Mouse (Mus musculus): ENCODE data around the gene Icam1.

Gene Icam1

GRCm38 (mm10) chr9:21021363-21021762 is 5.6 kb downstream of the Icam1 start:
- in situ Hi-C loops (cut with MboI, MseI): loop anchor here (25.0 kb wide), 1 partner anchor 109 kb away; no protein-coding TSS in a partner anchor

GRCm38 (mm10) chr9:21022288-21022687 is 6.5 kb downstream of the Icam1 start:
- in situ Hi-C loops (cut with MboI, MseI): loop anchor here (25.0 kb wide), 1 partner anchor 110 kb away; no protein-coding TSS in a partner anchor

GRCm38 (mm10) chr9:21022726-21023125 is 6.9 kb downstream of the Icam1 start:
- in situ Hi-C loops (cut with MboI, MseI): loop anchor here (25.0 kb wide), 1 partner anchor 110 kb away; no protein-coding TSS in a partner anchor

GRCm38 (mm10) chr9:21025258-21025810 is 9.5 kb downstream of the Icam1 start:
- in situ Hi-C loops (cut with MboI, MseI): no loop called here

GRCm38 (mm10) chr9:21026849-21027248 is 11.1 kb downstream of the Icam1 start:
- in situ Hi-C loops (cut with MboI, MseI): no loop called here

GRCm38 (mm10) chr9:21027774-21028290 is 12.0 kb downstream of the Icam1 start:
- in situ Hi-C loops (cut with MboI, MseI): no loop called here

GRCm38 (mm10) chr9:21028560-21029110 is 12.8 kb downstream of the Icam1 start:
- in situ Hi-C loops (cut with MboI, MseI): no loop called here

GRCm38 (mm10) chr9:21029291-21030054 is 13.7 kb downstream of the Icam1 start, which contains the start of gene Icam4:
Gene Icam4 (plus strand): TSS chr9:21029373.
- in situ Hi-C loops (cut with MboI, MseI): loop anchor here (5.0 kb wide), 1 partner anchor 118 kb away; the partner anchor contains the start of gene Cdc37

- in situ Hi-C loops (cut with MboI, MseI): loop anchor here (5.0 kb wide), 1 partner anchor 117 kb away; the partner anchor contains the start of gene Cdc37
These were observed 14.3 kb downstream of the Icam1 start for GRCm38 (mm10) chr9:21030055-21030600.

GRCm38 (mm10) chr9:21030781-21031250 is 15.0 kb downstream of the Icam1 start:
- in situ Hi-C loops (cut with MboI, MseI): loop anchor here (5.0 kb wide), 1 partner anchor 116 kb away; the partner anchor contains the start of gene Cdc37

- in situ Hi-C loops (cut with MboI, MseI): loop anchor here (5.0 kb wide), 1 partner anchor 116 kb away; the partner anchor contains the start of gene Cdc37
These were observed 15.6 kb downstream of the Icam1 start for GRCm38 (mm10) chr9:21031251-21031895.

GRCm38 (mm10) chr9:21031896-21032351 is 16.1 kb downstream of the Icam1 start, which contains the start of gene Icam5:
Gene Icam5 (plus strand): TSS chr9:21032073.
- in situ Hi-C loops (cut with MboI, MseI): loop anchor here (5.0 kb wide), 1 partner anchor 115 kb away; the partner anchor contains the start of gene Cdc37

GRCm38 (mm10) chr9:21032491-21032890 is 16.7 kb downstream of the Icam1 start:
- in situ Hi-C loops (cut with MboI, MseI): loop anchor here (5.0 kb wide), 1 partner anchor 115 kb away; the partner anchor contains the start of gene Cdc37

- in situ Hi-C loops (cut with MboI, MseI): loop anchor here (5.0 kb wide), 1 partner anchor 114 kb away; the partner anchor contains the start of gene Cdc37
These were observed 17.4 kb downstream of the Icam1 start for GRCm38 (mm10) chr9:21033136-21033535.

GRCm38 (mm10) chr9:21034481-21035085 is 18.8 kb downstream of the Icam1 start:
- in situ Hi-C loops (cut with MboI, MseI): loop anchor here (5.0 kb wide), 1 partner anchor 113 kb away; the partner anchor contains the start of gene Cdc37

GRCm38 (mm10) chr9:21035586-21035985 is 19.8 kb downstream of the Icam1 start:
- in situ Hi-C loops (cut with MboI, MseI): no loop called here

GRCm38 (mm10) chr9:21036161-21036560 is 20.4 kb downstream of the Icam1 start:
- in situ Hi-C loops (cut with MboI, MseI): no loop called here

GRCm38 (mm10) chr9:21036666-21037065 is 20.9 kb downstream of the Icam1 start:
- in situ Hi-C loops (cut with MboI, MseI): no loop called here

GRCm38 (mm10) chr9:21037481-21037891 is 21.7 kb downstream of the Icam1 start:
- in situ Hi-C loops (cut with MboI, MseI): no loop called here

- in situ Hi-C loops (cut with MboI, MseI): no loop called here
These were observed 24.0 kb downstream of the Icam1 start for GRCm38 (mm10) chr9:21039779-21040178.

Data from regulatory T cell (primary cell).